Mouse (Mus musculus): ENCODE results near the gene Olfr1053. TPM values are rescaled to one million over a fixed set of nuclear protein-coding genes. Genes with fewer than 3 reads are reported as not detected.
"Not testable (repeated sequence)": the region's sequence is repeated elsewhere in the genome, so short reads cannot be mapped to it uniquely, and the experiment has no call there.

Olfr1053 gene
- not detected in 2 replicates for polyA plus RNA-seq (2015; fragmentation: Nextera tagmentation; extraction: Ambion mirVana)

DNA sequence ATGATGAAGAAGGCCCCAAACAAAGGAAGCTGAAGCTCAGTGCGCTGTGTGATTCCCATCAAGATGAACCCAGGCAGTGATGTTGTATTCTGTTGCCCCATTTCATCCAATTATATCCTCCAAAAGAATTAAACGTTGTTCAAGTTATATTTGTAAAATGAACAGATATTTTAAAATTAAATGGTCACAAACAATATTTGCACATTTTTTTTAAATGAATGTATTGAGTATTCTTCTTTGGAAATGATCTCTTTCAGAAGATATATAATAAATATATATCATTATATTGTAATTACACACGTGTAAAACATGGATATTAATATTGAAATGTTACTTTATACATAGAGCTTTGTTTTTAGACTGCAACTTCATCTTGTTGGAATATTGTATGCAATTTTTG, at the start of gene Olfr1053:
Olfr1053 (minus strand) TSS at position 101 of the 400 bp plus-strand sequence.
- ATAC-seq, result no peak
- no peaks in the 10 kb centered on the region for H3K4me1 ChIP-seq (ENCODE audit: insufficient read depth, low read depth, low read length)
- H3K9ac ChIP-seq (replicated peaks; ENCODE audit: low read depth), result no peak within 1 kb of the TSS
- H3K4me2 ChIP-seq (replicated peaks; ENCODE audit: low read depth, low read length), result no peak within 1 kb of the TSS
- no peak for DNase-seq (ENCODE audit: low spot score)
- no peaks in the 10 kb centered on the region for H3K27me3 ChIP-seq (replicated peaks; ENCODE audit: insufficient read depth, low read length)
- no peaks in the 10 kb centered on the region for H3K36me3 ChIP-seq (ENCODE audit: insufficient read depth, low read length)
- TF ChIP-seq CTCF (IDR thresholded peaks at IDR 0.05) (no peak), EP300 (IDR thresholded peaks at IDR 0.05) (no peak)
- 51% methylated on average over 3 of the region's 3 CpGs for WGBS
- H3K4me3 ChIP-seq (ENCODE audit: low read depth, low read length), result no peak within 1 kb of the TSS
- no peaks in the 10 kb centered on the region for H3K9me3 ChIP-seq (ENCODE audit: low read length)
- H3K27ac ChIP-seq (ENCODE audit: low read length), result no peak within 1 kb of the TSS

- TF ChIP-seq EP300 (IDR thresholded peaks at IDR 0.05), result no peak
- no peak for TF ChIP-seq CTCF (IDR thresholded peaks at IDR 0.05)
- Histone ChIP-seq H3K27ac (ENCODE audit: low read length) (no peak within 1 kb of the TSS), H3K36me3 (ENCODE audit: insufficient read depth, low read length) (no peaks in the 10 kb centered on the region), H3K27me3 (replicated peaks; ENCODE audit: insufficient read depth, low read length) (no peaks in the 10 kb centered on the region), H3K4me2 (replicated peaks; ENCODE audit: low read depth, low read length) (no peak within 1 kb of the TSS), H3K4me1 (ENCODE audit: insufficient read depth, low read depth, low read length) (no peaks in the 10 kb centered on the region), H3K9ac (replicated peaks; ENCODE audit: low read depth) (no peak within 1 kb of the TSS), H3K4me3 (ENCODE audit: low read depth, low read length) (no peak within 1 kb of the TSS), H3K9me3 (ENCODE audit: low read length) (no peaks in the 10 kb centered on the region)
- DNase-seq (ENCODE audit: low spot score) (no peak), ATAC-seq (no peak)
Measured at GRCm38 (mm10) chr2:86362369-86362768, 47.3 kb upstream of the Olfr1053 start, which contains the start of gene Olfr1056. Olfr1056 (minus strand) TSS chr2:86362469.

- not testable (repeated sequence) for H3K27ac ChIP-seq (ENCODE audit: low read length); H3K27me3 ChIP-seq (replicated peaks; ENCODE audit: insufficient read depth, low read length); H3K9me3 ChIP-seq (ENCODE audit: low read length); H3K4me2 ChIP-seq (replicated peaks; ENCODE audit: low read depth, low read length); H3K4me3 ChIP-seq (ENCODE audit: low read depth, low read length); ATAC-seq; H3K9ac ChIP-seq (replicated peaks; ENCODE audit: low read depth); H3K4me1 ChIP-seq (ENCODE audit: insufficient read depth, low read depth, low read length); DNase-seq (ENCODE audit: low spot score); H3K36me3 ChIP-seq (ENCODE audit: insufficient read depth, low read length)
- WGBS, result 83% methylated on average over 1 of the region's 1 CpGs
Measured at GRCm38 (mm10) chr2:86351751-86352150, 36.7 kb upstream of the Olfr1053 start.

GRCm38 (mm10) chr2:86350184-86350583, 35.1 kb upstream of the Olfr1053 start, which contains the start of gene Olfr1055:
Olfr1055 (minus strand) TSS chr2:86350284.
- Histone ChIP-seq H3K9ac (replicated peaks; ENCODE audit: low read depth) (no peak within 1 kb of the TSS), H3K36me3 (ENCODE audit: insufficient read depth, low read length) (no peaks in the 10 kb centered on the region), H3K27ac (ENCODE audit: low read length) (no peak within 1 kb of the TSS), H3K27me3 (replicated peaks; ENCODE audit: insufficient read depth, low read length) (no peaks in the 10 kb centered on the region), H3K4me3 (ENCODE audit: low read depth, low read length) (no peak within 1 kb of the TSS), H3K4me1 (ENCODE audit: insufficient read depth, low read depth, low read length) (no peaks in the 10 kb centered on the region), H3K9me3 (ENCODE audit: low read length) (no peaks in the 10 kb centered on the region), H3K4me2 (replicated peaks; ENCODE audit: low read depth, low read length) (no peak within 1 kb of the TSS)
- ATAC-seq, result no peak
- WGBS, result 83% methylated on average over 5 of the region's 5 CpGs
- TF ChIP-seq CTCF (IDR thresholded peaks at IDR 0.05) (no peak), EP300 (IDR thresholded peaks at IDR 0.05) (no peak)
- DNase-seq (ENCODE audit: low spot score), result no peak

- H3K27ac ChIP-seq (ENCODE audit: low read length), result no peak within 1 kb of the TSS
- H3K4me3 ChIP-seq (ENCODE audit: low read depth, low read length), result no peak within 1 kb of the TSS
- TF ChIP-seq EP300 (IDR thresholded peaks at IDR 0.05) (no peak), CTCF (IDR thresholded peaks at IDR 0.05) (no peak)
- ATAC-seq, result no peak
- H3K36me3 ChIP-seq (ENCODE audit: insufficient read depth, low read length), result no peaks in the 10 kb centered on the region
- DNase-seq (ENCODE audit: low spot score), result no peak
- no peaks in the 10 kb centered on the region for H3K4me1 ChIP-seq (ENCODE audit: insufficient read depth, low read depth, low read length)
- WGBS, result 82% methylated on average over 3 of the region's 3 CpGs
- H3K4me2 ChIP-seq (replicated peaks; ENCODE audit: low read depth, low read length), result no peak within 1 kb of the TSS
- H3K9me3 ChIP-seq (ENCODE audit: low read length), result no peaks in the 10 kb centered on the region
- no peak within 1 kb of the TSS for H3K9ac ChIP-seq (replicated peaks; ENCODE audit: low read depth)
- no peaks in the 10 kb centered on the region for H3K27me3 ChIP-seq (replicated peaks; ENCODE audit: insufficient read depth, low read length)
Measured at GRCm38 (mm10) chr2:86335333-86335732, 20.2 kb upstream of the Olfr1053 start, which contains the start of gene Olfr1054. Olfr1054 (minus strand) TSS chr2:86335433.

GRCm38 (mm10) chr2:86292155-86292554, 22.9 kb downstream of the Olfr1053 start, which contains the start of gene Olfr1052:
Olfr1052 (plus strand) TSS chr2:86292455.
- H3K4me1 ChIP-seq (ENCODE audit: insufficient read depth, low read depth, low read length), result no peaks in the 10 kb centered on the region
- H3K9me3 ChIP-seq (ENCODE audit: low read length), result no peaks in the 10 kb centered on the region
- TF ChIP-seq CTCF (IDR thresholded peaks at IDR 0.05), result no peak
- TF ChIP-seq EP300 (IDR thresholded peaks at IDR 0.05), result no peak
- no peaks in the 10 kb centered on the region for H3K36me3 ChIP-seq (ENCODE audit: insufficient read depth, low read length)
- H3K4me3 ChIP-seq (ENCODE audit: low read depth, low read length), result no peak within 1 kb of the TSS
- H3K27me3 ChIP-seq (replicated peaks; ENCODE audit: insufficient read depth, low read length), result no peaks in the 10 kb centered on the region
- no peak within 1 kb of the TSS for H3K4me2 ChIP-seq (replicated peaks; ENCODE audit: low read depth, low read length)
- DNase-seq (ENCODE audit: low spot score), result no peak
- no peak for ATAC-seq
- no peak within 1 kb of the TSS for H3K27ac ChIP-seq (ENCODE audit: low read length)
- H3K9ac ChIP-seq (replicated peaks; ENCODE audit: low read depth), result no peak within 1 kb of the TSS

- H3K4me1 ChIP-seq (ENCODE audit: insufficient read depth, low read depth, low read length); H3K36me3 ChIP-seq (ENCODE audit: insufficient read depth, low read length); H3K27me3 ChIP-seq (replicated peaks; ENCODE audit: insufficient read depth, low read length); H3K4me2 ChIP-seq (replicated peaks; ENCODE audit: low read depth, low read length); H3K4me3 ChIP-seq (ENCODE audit: low read depth, low read length); ATAC-seq; H3K9me3 ChIP-seq (ENCODE audit: low read length); H3K9ac ChIP-seq (replicated peaks; ENCODE audit: low read depth); DNase-seq (ENCODE audit: low spot score); H3K27ac ChIP-seq (ENCODE audit: low read length): not testable (repeated sequence)
Measured at GRCm38 (mm10) chr2:86278988-86279387, 36.1 kb downstream of the Olfr1053 start, which contains the start of gene Olfr1051. Olfr1051 (minus strand) TSS chr2:86279088.

Other genes starting within 250 kb of the Olfr1053 start
- not detected in 2 replicates for gene Olfr1036, start 241.3 kb downstream of the Olfr1053 start, polyA plus RNA-seq (2015; fragmentation: Nextera tagmentation; extraction: Ambion mirVana)
- not detected in 2 replicates for gene Olfr1037, start 227.9 kb downstream of the Olfr1053 start, polyA plus RNA-seq (2015; fragmentation: Nextera tagmentation; extraction: Ambion mirVana)
- gene Olfr1039, start 179.4 kb downstream of the Olfr1053 start, polyA plus RNA-seq (2015; fragmentation: Nextera tagmentation; extraction: Ambion mirVana), result not detected in 2 replicates
- not detected in 2 replicates for gene Olfr1040, start 168.6 kb downstream of the Olfr1053 start, polyA plus RNA-seq (2015; fragmentation: Nextera tagmentation; extraction: Ambion mirVana)
- gene Olfr1042, start 153.4 kb downstream of the Olfr1053 start, polyA plus RNA-seq (2015; fragmentation: Nextera tagmentation; extraction: Ambion mirVana), result not detected in 2 replicates
- not detected in 2 replicates for gene Olfr1043, start 147.8 kb downstream of the Olfr1053 start, polyA plus RNA-seq (2015; fragmentation: Nextera tagmentation; extraction: Ambion mirVana)
- gene Olfr1044, start 137.5 kb downstream of the Olfr1053 start, polyA plus RNA-seq (2015; fragmentation: Nextera tagmentation; extraction: Ambion mirVana), result not detected in 2 replicates
- not detected in 2 replicates for gene Olfr52, start 129.6 kb downstream of the Olfr1053 start, polyA plus RNA-seq (2015; fragmentation: Nextera tagmentation; extraction: Ambion mirVana)
- gene Olfr1045, start 112.3 kb downstream of the Olfr1053 start, polyA plus RNA-seq (2015; fragmentation: Nextera tagmentation; extraction: Ambion mirVana), result not detected in 2 replicates
- not detected in 2 replicates for gene Olfr1046, start 96.0 kb downstream of the Olfr1053 start, polyA plus RNA-seq (2015; fragmentation: Nextera tagmentation; extraction: Ambion mirVana)
- not detected in 2 replicates for gene Olfr1047, start 83.9 kb downstream of the Olfr1053 start, polyA plus RNA-seq (2015; fragmentation: Nextera tagmentation; extraction: Ambion mirVana)
- not detected in 2 replicates for gene Olfr1048, start 75.0 kb downstream of the Olfr1053 start, polyA plus RNA-seq (2015; fragmentation: Nextera tagmentation; extraction: Ambion mirVana)
- not detected in 2 replicates for gene Olfr1049, start 57.0 kb downstream of the Olfr1053 start, polyA plus RNA-seq (2015; fragmentation: Nextera tagmentation; extraction: Ambion mirVana)
- not detected in 2 replicates for gene Olfr1051, start 36.2 kb downstream of the Olfr1053 start, polyA plus RNA-seq (2015; fragmentation: Nextera tagmentation; extraction: Ambion mirVana)
- not detected in 2 replicates for gene Olfr1052, start 22.8 kb downstream of the Olfr1053 start, polyA plus RNA-seq (2015; fragmentation: Nextera tagmentation; extraction: Ambion mirVana)
- not detected in 2 replicates for gene Olfr1054, start 20.1 kb upstream of the Olfr1053 start, polyA plus RNA-seq (2015; fragmentation: Nextera tagmentation; extraction: Ambion mirVana)
- not detected in 2 replicates for gene Olfr1055, start 35.0 kb upstream of the Olfr1053 start, polyA plus RNA-seq (2015; fragmentation: Nextera tagmentation; extraction: Ambion mirVana)
- gene Olfr1056, start 47.2 kb upstream of the Olfr1053 start, polyA plus RNA-seq (2015; fragmentation: Nextera tagmentation; extraction: Ambion mirVana), result not detected in 2 replicates
- gene Olfr1057, start 63.1 kb upstream of the Olfr1053 start, polyA plus RNA-seq (2015; fragmentation: Nextera tagmentation; extraction: Ambion mirVana), result not detected in 2 replicates
- gene Olfr1058, start 73.3 kb upstream of the Olfr1053 start, polyA plus RNA-seq (2015; fragmentation: Nextera tagmentation; extraction: Ambion mirVana), result not detected in 2 replicates
- not detected in 2 replicates for gene Olfr1061, start 98.8 kb upstream of the Olfr1053 start, polyA plus RNA-seq (2015; fragmentation: Nextera tagmentation; extraction: Ambion mirVana)
- gene Olfr1062, start 111.5 kb upstream of the Olfr1053 start, polyA plus RNA-seq (2015; fragmentation: Nextera tagmentation; extraction: Ambion mirVana), result not detected in 2 replicates
- not detected in 2 replicates for gene Olfr1065, start 135.3 kb upstream of the Olfr1053 start, polyA plus RNA-seq (2015; fragmentation: Nextera tagmentation; extraction: Ambion mirVana)
- gene Olfr1066, start 141.0 kb upstream of the Olfr1053 start, polyA plus RNA-seq (2015; fragmentation: Nextera tagmentation; extraction: Ambion mirVana), result not detected in 2 replicates
- gene Olfr228, start 172.1 kb upstream of the Olfr1053 start, polyA plus RNA-seq (2015; fragmentation: Nextera tagmentation; extraction: Ambion mirVana), result not detected in 2 replicates
- gene Olfr1076, start 193.2 kb upstream of the Olfr1053 start, polyA plus RNA-seq (2015; fragmentation: Nextera tagmentation; extraction: Ambion mirVana), result not detected in 2 replicates
- gene Olfr1079, start 227.2 kb upstream of the Olfr1053 start, polyA plus RNA-seq (2015; fragmentation: Nextera tagmentation; extraction: Ambion mirVana), result not detected in 2 replicates
- gene Olfr1080, start 243.0 kb upstream of the Olfr1053 start, polyA plus RNA-seq (2015; fragmentation: Nextera tagmentation; extraction: Ambion mirVana), result not detected in 2 replicates